Mouse (Mus musculus): ENCODE results near the gene Ptprg. TPM values are rescaled to one million over a fixed set of nuclear protein-coding genes. Genes with fewer than 3 reads are reported as not detected.
A peak's percentile ranks its signal among the peaks of the same experiment; 100 is the strongest.

Gene Ptprg
- total and polyA plus RNA-seq, 2 experiments from 2014 or later: 8.7 to 63.4 TPM

DNA sequence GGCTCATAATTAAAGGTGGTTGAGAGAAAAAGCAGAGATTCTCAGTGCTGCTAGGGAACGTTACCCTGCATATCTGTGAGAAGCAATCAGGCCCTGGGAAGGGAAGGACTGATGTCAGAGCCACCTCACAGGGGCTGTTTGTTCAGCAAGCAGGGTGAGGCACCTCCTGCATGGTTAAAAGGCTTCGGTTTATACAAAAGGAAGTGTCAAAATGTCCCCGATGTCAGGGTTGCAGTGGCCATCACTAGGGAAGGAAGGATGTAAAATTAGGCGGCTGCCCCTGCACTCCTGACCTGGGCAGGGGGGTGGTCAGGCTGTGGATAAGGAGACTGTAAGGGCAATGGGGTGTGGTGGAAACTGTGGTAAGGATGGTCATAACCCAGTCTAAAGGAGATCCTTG, 583.2 kb downstream of the Ptprg start:
- no peak overlapping the region for H3K4me3 ChIP-seq (ENCODE audit: low read depth, low read length)
- H3K4me1 ChIP-seq (ENCODE audit: control insufficient read depth, insufficient read depth): peaks cover 3% of the 10 kb centered on the region; the same call in 1 of the 2 replicates
- ATAC-seq (ENCODE audit: insufficient read depth, low read depth): no peak
- H3K9ac ChIP-seq (replicated peaks; ENCODE audit: low read depth, low read length): no peak overlapping the region
- 53% methylated on average over 4 of the region's 4 CpGs for whole genome bisulfite sequencing
- no peak overlapping the region for H3K4me2 ChIP-seq (ENCODE audit: low read depth, low read length)
- H3K9me3 ChIP-seq (replicated peaks; ENCODE audit: control insufficient read depth, low read length): no peaks in the 10 kb centered on the region
- H3K27ac ChIP-seq (ENCODE audit: low read depth): no peak overlapping the region
- no peak for DNase-seq (ENCODE audit: low spot score)
- H3K36me3 ChIP-seq (replicated peaks; ENCODE audit: control insufficient read depth, insufficient read depth, low read length): no peaks in the 10 kb centered on the region
- no peaks in the 10 kb centered on the region for H3K27me3 ChIP-seq (ENCODE audit: control insufficient read depth, insufficient read depth, low read length)
- TF ChIP-seq CTCF (IDR thresholded peaks at IDR 0.05; ENCODE audit: low read depth): no peak
- no peak for TF ChIP-seq EP300 (IDR thresholded peaks at IDR 0.05; ENCODE audit: low read depth)

DNA sequence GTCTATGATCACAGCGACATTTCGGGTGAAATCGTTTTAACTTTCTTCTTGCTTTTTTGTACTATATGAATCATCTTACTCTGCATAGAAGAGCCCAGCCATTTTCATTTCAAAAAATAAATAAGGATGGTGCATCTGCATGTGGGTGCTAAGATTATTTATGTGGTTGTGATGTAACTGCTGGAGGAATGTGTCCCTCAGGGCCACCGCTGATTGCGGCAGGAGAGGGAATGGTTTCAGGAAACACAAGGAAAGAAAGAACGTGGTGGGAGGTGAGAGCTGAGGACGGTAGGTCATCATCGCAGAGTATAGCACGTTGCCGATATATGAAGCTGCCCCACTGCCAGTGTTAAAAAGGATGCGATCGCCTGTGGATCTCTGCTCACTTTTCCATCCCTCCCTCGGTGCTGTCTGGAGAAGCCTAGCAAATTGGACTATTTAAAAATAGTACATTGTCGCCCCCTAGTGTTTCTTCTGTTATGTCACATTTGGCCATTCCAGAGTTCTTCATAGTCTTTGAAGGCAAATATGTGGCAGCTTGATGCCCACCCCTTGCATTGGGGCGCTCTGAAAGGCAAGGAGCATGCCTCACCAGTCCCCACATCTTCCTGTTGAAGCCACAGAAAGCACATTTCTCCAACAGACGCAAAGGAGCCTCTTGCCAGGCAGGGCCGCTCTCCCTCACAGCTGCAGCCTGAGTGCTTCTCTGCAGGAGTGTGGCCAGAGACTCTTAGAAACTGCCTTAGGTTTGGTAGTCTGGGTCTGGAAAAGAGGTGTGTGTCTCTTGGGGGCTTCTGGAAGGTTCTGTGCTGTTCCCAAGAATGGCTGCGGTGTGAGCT, 586.5 kb downstream of the Ptprg start:
- Histone ChIP-seq H3K4me3 (ENCODE audit: low read depth, low read length) (no peak overlapping the region), H3K4me1 (ENCODE audit: control insufficient read depth, insufficient read depth) (peaks cover 3% of the 10 kb centered on the region; the same call in 1 of the 2 replicates), H3K4me2 (ENCODE audit: low read depth, low read length) (peak overlapping the region; percentile 42; the same call in 1 of the 2 replicates), H3K27ac (ENCODE audit: low read depth) (no peak overlapping the region), H3K36me3 (replicated peaks; ENCODE audit: control insufficient read depth, insufficient read depth, low read length) (0 out of 2 replicates have a peak, but pooled peaks cover 6% of the 10 kb centered on the region), H3K9me3 (replicated peaks; ENCODE audit: control insufficient read depth, low read length) (no peaks in the 10 kb centered on the region), H3K27me3 (ENCODE audit: control insufficient read depth, insufficient read depth, low read length) (no peaks in the 10 kb centered on the region), H3K9ac (replicated peaks; ENCODE audit: low read depth, low read length) (no peak overlapping the region)
- peak; percentile 49; the same call in 1 of the 2 replicates for ATAC-seq (ENCODE audit: insufficient read depth, low read depth)
- peak; percentile 70 for DNase-seq (ENCODE audit: low spot score)
- TF ChIP-seq CTCF (IDR thresholded peaks at IDR 0.05; ENCODE audit: low read depth) (peak; percentile 71), EP300 (IDR thresholded peaks at IDR 0.05; ENCODE audit: low read depth) (no peak)
- 39% methylated on average over 18 of the region's 18 CpGs for WGBS

DNA sequence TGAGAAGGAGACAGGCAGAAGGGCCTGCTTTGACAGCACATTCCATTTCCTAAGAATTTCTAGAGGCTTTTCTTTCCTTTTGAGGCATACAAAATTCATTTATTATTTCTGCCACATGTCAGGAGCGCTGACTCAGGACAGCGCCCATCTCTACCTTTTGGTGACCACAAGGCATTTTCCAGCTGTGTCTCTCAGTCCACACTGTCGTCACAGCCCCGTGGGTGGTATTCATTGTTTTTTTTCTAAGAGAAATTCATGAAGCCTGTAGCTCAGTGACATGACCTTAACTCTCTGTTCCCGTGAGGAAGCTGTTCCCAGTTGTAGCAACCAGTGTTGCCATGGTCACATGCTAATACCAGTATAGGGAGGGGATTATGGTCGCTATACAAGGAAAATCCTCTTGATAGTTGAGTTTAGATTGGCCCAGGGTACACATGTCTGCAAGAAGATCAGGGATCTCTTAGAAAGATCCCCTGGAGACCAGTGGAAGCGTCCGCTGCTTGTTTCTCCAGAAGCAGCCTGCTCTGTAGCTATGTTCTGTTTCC, 590.7 kb downstream of the Ptprg start:
- ATAC-seq (ENCODE audit: insufficient read depth, low read depth): 0 out of 2 replicates have a peak, but pooled peaks have one; percentile 14
- no peak for TF ChIP-seq EP300 (IDR thresholded peaks at IDR 0.05; ENCODE audit: low read depth)
- no peak for TF ChIP-seq CTCF (IDR thresholded peaks at IDR 0.05; ENCODE audit: low read depth)
- no peak overlapping the region for H3K27ac ChIP-seq (ENCODE audit: low read depth)
- 63% methylated on average over 8 of the region's 8 CpGs for WGBS
- DNase-seq (ENCODE audit: low spot score): no peak
- H3K4me3 ChIP-seq (ENCODE audit: low read depth, low read length): no peak overlapping the region
- no peaks in the 10 kb centered on the region for H3K9me3 ChIP-seq (replicated peaks; ENCODE audit: control insufficient read depth, low read length)
- no peak overlapping the region for H3K9ac ChIP-seq (replicated peaks; ENCODE audit: low read depth, low read length)
- H3K36me3 ChIP-seq (replicated peaks; ENCODE audit: control insufficient read depth, insufficient read depth, low read length): 0 out of 2 replicates have a peak, but pooled peaks cover 6% of the 10 kb centered on the region
- no peaks in the 10 kb centered on the region for H3K27me3 ChIP-seq (ENCODE audit: control insufficient read depth, insufficient read depth, low read length)
- peaks cover 3% of the 10 kb centered on the region; the same call in 1 of the 2 replicates for H3K4me1 ChIP-seq (ENCODE audit: control insufficient read depth, insufficient read depth)
- H3K4me2 ChIP-seq (ENCODE audit: low read depth, low read length): no peak overlapping the region

GRCm38 (mm10) chr14:12145919-12146318, 592.6 kb downstream of the Ptprg start:
- Histone ChIP-seq H3K27me3 (ENCODE audit: control insufficient read depth, insufficient read depth, low read length) (no peaks in the 10 kb centered on the region), H3K9me3 (replicated peaks; ENCODE audit: control insufficient read depth, low read length) (no peaks in the 10 kb centered on the region), H3K4me1 (ENCODE audit: control insufficient read depth, insufficient read depth) (peaks cover 3% of the 10 kb centered on the region; the same call in 1 of the 2 replicates), H3K4me3 (ENCODE audit: low read depth, low read length) (no peak overlapping the region), H3K27ac (ENCODE audit: low read depth) (no peak overlapping the region), H3K36me3 (replicated peaks; ENCODE audit: control insufficient read depth, insufficient read depth, low read length) (0 out of 2 replicates have a peak, but pooled peaks cover 6% of the 10 kb centered on the region), H3K4me2 (ENCODE audit: low read depth, low read length) (no peak overlapping the region), H3K9ac (replicated peaks; ENCODE audit: low read depth, low read length) (no peak overlapping the region)
- no peak for TF ChIP-seq EP300 (IDR thresholded peaks at IDR 0.05; ENCODE audit: low read depth)
- peak; percentile 8; the same call in 1 of the 2 replicates for TF ChIP-seq CTCF (IDR thresholded peaks at IDR 0.05; ENCODE audit: low read depth)
- DNase-seq (ENCODE audit: low spot score) (no peak), ATAC-seq (ENCODE audit: insufficient read depth, low read depth) (no peak)
- 90% methylated on average over 3 of the region's 3 CpGs for WGBS

DNA sequence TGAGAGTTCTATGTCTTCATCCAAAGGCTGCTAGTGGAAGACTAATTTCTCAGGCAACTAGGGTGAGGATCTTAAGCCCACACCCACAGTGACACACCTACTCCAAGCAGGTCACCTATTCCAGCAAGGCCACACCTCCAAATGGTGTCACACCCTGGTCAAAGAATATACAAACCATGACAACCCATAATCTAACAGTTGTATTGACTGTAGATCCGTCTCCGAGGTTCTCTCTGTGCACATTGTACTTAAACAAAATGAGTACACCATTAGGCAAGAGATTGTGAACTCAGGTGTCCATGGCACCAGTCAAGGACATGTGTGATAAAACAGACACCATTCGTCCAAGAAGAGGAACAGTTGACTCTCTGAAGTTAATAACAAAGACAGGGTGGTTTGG, 596.2 kb downstream of the Ptprg start:
- no peaks in the 10 kb centered on the region for H3K36me3 ChIP-seq (replicated peaks; ENCODE audit: control insufficient read depth, insufficient read depth, low read length)
- no peak overlapping the region for H3K9ac ChIP-seq (replicated peaks; ENCODE audit: low read depth, low read length)
- ATAC-seq (ENCODE audit: insufficient read depth, low read depth) (no peak), DNase-seq (ENCODE audit: low spot score) (no peak)
- H3K4me3 ChIP-seq (ENCODE audit: low read depth, low read length): no peak overlapping the region
- H3K27me3 ChIP-seq (ENCODE audit: control insufficient read depth, insufficient read depth, low read length): no peaks in the 10 kb centered on the region
- H3K9me3 ChIP-seq (replicated peaks; ENCODE audit: control insufficient read depth, low read length): no peaks in the 10 kb centered on the region
- 68% methylated on average over 3 of the region's 3 CpGs for WGBS
- no peaks in the 10 kb centered on the region for H3K4me1 ChIP-seq (ENCODE audit: control insufficient read depth, insufficient read depth)
- no peak for TF ChIP-seq EP300 (IDR thresholded peaks at IDR 0.05; ENCODE audit: low read depth)
- TF ChIP-seq CTCF (IDR thresholded peaks at IDR 0.05; ENCODE audit: low read depth): no peak
- no peak overlapping the region for H3K27ac ChIP-seq (ENCODE audit: low read depth)
- H3K4me2 ChIP-seq (ENCODE audit: low read depth, low read length): no peak overlapping the region
